Mouse (Mus musculus) stomach, postnatal 0 days (tissue): ENCODE measurements at regions not wholly inside any gene's neighbourhood (a gene's known extent, or its start where the extent isn't known, plus 50 kb on each side); places are given as distances from the start of the nearest gene placed in this dataset.

Experiments
- CTCF ChIP-seq: IDR thresholded peaks from 2 replicates; pipeline ENCODE4 v1.5.1; 2016; ENCODE audit warnings: antibody characterized with exemption, low read depth, mild to moderate bottlenecking, moderate library complexity
- EP300 ChIP-seq: optimal IDR thresholded peaks from 2 replicates; pipeline ENCODE3; 2016; ENCODE audit warnings: antibody characterized with exemption

DNA sequence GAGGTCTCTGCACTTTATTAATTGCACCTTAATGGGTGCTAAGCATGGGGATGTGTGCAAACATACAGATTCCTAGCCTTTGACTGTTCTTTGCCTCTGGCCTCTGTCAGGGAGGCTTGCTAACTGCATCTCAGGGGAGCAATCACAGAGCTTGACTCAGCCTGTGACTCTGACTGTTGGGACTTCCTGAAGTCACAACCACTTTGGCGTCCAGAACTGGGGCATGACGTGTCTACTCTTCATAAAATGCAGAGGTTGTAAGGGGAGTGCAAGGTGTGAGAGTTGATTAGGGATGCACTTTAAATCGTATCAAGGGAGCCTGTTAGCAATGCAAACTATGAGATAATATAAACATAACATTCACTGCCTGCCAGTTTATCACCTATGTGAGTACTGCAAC is 125.2 kb upstream of the Mef2c start:
- TF ChIP-seq CTCF (no peak), EP300 (no peak)
